Mouse (Mus musculus): ENCODE results near the gene Asah2. TPM values are rescaled to one million over a fixed set of nuclear protein-coding genes. Genes with fewer than 3 reads are reported as not detected.
"Not testable (repeated sequence)": the region's sequence is repeated elsewhere in the genome, so short reads cannot be mapped to it uniquely, and the experiment has no call there.

The Asah2 gene
- polyA plus RNA-seq, 1 experiment from 2014 or later: 1.0 TPM

DNA sequence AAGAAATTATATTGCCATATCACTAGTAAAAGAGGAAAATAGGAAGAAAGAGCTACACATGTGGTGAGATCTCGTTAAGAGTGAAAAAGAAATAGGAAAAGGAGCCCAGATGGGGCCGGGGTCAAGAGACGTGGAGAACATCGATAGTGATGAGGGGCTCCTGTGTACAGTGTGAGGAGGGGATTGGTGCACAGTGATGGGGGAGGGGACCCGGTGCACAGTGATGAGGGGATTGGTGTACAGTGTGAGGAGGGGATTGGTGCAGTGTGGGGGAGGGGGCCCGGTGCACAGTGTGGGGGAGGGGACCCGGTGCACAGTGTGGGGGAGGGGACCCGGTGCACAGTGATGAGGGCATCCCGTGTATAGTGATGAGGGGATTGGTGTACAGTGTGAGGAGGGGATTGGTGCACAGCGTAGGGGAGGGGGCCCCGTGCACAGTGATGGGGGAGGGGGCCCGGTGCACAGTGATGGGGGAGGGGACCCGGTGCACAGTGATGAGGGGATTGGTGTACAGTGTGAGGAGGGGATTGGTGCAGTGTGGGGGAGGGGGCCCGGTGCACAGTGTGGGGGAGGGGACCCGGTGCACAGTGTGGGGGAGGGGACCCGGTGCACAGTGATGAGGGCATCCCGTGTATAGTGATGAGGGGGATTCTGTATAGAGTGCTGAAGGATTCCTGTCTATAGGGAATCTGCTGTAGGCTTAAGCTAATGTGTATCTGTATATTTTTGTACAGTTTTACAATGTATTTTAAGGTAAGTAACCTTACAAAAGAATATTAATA is 23.9 kb upstream of the Asah2 start:
- H3K4me1 ChIP-seq (ENCODE audit: control insufficient read depth, insufficient read depth, low read length); DNase-seq (ENCODE audit: low spot score); H3K9ac ChIP-seq (ENCODE audit: low read length); ATAC-seq (ENCODE audit: insufficient read depth, low FRiP score, low TSS enrichment); H3K36me3 ChIP-seq (ENCODE audit: control insufficient read depth, insufficient read depth, low read length); H3K4me2 ChIP-seq (ENCODE audit: low read depth); H3K4me3 ChIP-seq (ENCODE audit: low read depth, low read length); H3K27me3 ChIP-seq (ENCODE audit: control insufficient read depth, insufficient read depth, low read length); H3K27ac ChIP-seq (ENCODE audit: low read depth, low read length); H3K9me3 ChIP-seq (ENCODE audit: control insufficient read depth, low read length): not testable (repeated sequence)
- 95% methylated on average over 14 of the region's 17 CpGs for WGBS

DNA sequence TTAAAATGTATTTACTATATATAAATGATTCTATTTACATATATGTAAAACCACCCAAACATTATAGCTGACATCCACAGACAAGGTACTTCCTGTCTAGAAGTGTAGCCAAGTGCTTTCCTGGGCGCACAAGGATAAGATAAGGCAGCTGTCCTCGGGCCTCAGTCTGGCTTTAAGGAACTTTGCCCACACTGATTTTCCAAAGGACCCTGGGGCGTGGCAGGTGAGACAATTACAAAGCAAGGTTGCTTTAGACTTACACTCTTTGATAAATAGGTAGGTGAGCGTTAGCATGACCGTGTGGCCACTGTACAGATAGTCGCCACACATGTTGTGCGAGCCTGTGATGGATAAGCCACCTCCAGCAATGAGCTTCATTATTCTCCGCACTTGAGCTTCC is 21.3 kb upstream of the Asah2 start:
- Histone ChIP-seq H3K9ac (ENCODE audit: low read length) (no peak overlapping the region), H3K36me3 (ENCODE audit: control insufficient read depth, insufficient read depth, low read length) (no peaks in the 10 kb centered on the region), H3K4me3 (ENCODE audit: low read depth, low read length) (no peak overlapping the region), H3K4me1 (ENCODE audit: control insufficient read depth, insufficient read depth, low read length) (no peaks in the 10 kb centered on the region), H3K4me2 (ENCODE audit: low read depth) (no peak overlapping the region), H3K27me3 (ENCODE audit: control insufficient read depth, insufficient read depth, low read length) (no peaks in the 10 kb centered on the region), H3K27ac (ENCODE audit: low read depth, low read length) (no peak overlapping the region), H3K9me3 (ENCODE audit: control insufficient read depth, low read length) (no peaks in the 10 kb centered on the region)
- 92% methylated on average over 8 of the region's 8 CpGs for WGBS
- DNase-seq (ENCODE audit: low spot score): no peak
- ATAC-seq (ENCODE audit: insufficient read depth, low FRiP score, low TSS enrichment): no peak

DNA sequence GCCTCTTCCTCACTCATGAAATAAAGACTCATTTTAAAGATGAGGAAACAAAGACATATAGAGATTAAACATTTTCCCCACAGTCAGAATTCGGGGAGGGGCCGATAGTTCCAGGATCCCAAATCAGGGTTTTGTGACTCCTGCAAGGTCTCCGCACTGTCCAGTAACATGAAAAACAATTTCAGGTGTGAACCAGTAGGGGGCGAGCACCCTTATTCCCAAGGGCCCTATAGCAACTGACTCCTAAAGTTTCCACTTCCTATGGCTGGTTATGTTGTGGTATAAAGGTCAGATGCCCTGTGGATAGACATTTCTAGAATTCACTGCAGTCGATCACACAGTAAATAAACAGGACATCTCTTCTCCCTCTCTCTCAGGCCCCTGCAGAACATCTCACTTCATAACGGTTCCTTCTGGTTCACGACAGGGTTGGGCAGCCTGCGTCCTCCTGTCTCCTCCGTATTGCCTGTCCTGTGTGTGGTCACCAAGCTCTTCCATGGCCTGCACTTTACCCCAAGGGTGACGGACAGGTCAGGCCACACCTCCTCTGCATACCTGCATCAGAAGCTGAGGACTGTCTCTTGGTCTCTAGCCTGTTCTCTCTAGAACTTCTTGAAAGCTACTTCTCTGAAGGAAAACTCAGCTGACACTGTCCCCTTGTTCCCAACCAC is 19.3 kb upstream of the Asah2 start:
- ATAC-seq (ENCODE audit: insufficient read depth, low FRiP score, low TSS enrichment): no peak
- no peak for DNase-seq (ENCODE audit: low spot score)

DNA sequence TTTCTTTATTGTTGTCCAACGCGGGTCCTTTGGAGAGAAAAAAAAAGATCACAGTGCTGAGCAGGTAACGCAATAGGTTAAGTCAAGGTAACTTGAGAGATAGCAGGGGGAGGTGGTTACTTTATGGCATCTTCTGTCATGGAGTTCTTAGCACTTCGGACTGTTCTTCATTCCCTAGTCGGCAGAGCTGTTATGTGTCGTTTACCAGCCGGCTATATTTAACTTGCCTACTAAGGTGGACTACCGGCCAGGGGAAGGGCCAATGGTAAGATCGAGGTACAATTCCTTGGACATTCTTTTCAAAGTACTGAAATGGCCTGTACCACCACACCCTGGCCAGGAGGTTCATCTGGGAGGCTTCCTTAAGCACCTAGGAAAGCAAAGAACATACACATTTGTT is 16.1 kb upstream of the Asah2 start:
- H3K27me3 ChIP-seq (ENCODE audit: control insufficient read depth, insufficient read depth, low read length): no peaks in the 10 kb centered on the region
- no peak for ATAC-seq (ENCODE audit: insufficient read depth, low FRiP score, low TSS enrichment)
- H3K9me3 ChIP-seq (ENCODE audit: control insufficient read depth, low read length): no peaks in the 10 kb centered on the region
- DNase-seq (ENCODE audit: low spot score): no peak
- no peak overlapping the region for H3K4me3 ChIP-seq (ENCODE audit: low read depth, low read length)
- no peak overlapping the region for H3K27ac ChIP-seq (ENCODE audit: low read depth, low read length)
- no peaks in the 10 kb centered on the region for H3K4me1 ChIP-seq (ENCODE audit: control insufficient read depth, insufficient read depth, low read length)
- H3K36me3 ChIP-seq (ENCODE audit: control insufficient read depth, insufficient read depth, low read length): no peaks in the 10 kb centered on the region
- H3K4me2 ChIP-seq (ENCODE audit: low read depth): no peak overlapping the region
- WGBS: 92% methylated on average over 9 of the region's 9 CpGs
- no peak overlapping the region for H3K9ac ChIP-seq (ENCODE audit: low read length)

More for the DNA sequence above, 19.3 kb upstream of the Asah2 start:
- Histone ChIP-seq H3K27ac (ENCODE audit: low read depth, low read length) (no peak overlapping the region), H3K9me3 (ENCODE audit: control insufficient read depth, low read length) (no peaks in the 10 kb centered on the region), H3K9ac (ENCODE audit: low read length) (no peak overlapping the region), H3K4me1 (ENCODE audit: control insufficient read depth, insufficient read depth, low read length) (no peaks in the 10 kb centered on the region), H3K4me3 (ENCODE audit: low read depth, low read length) (no peak overlapping the region), H3K4me2 (ENCODE audit: low read depth) (no peak overlapping the region), H3K36me3 (ENCODE audit: control insufficient read depth, insufficient read depth, low read length) (no peaks in the 10 kb centered on the region), H3K27me3 (ENCODE audit: control insufficient read depth, insufficient read depth, low read length) (no peaks in the 10 kb centered on the region)
- 77% methylated on average over 10 of the region's 10 CpGs for WGBS

DNA sequence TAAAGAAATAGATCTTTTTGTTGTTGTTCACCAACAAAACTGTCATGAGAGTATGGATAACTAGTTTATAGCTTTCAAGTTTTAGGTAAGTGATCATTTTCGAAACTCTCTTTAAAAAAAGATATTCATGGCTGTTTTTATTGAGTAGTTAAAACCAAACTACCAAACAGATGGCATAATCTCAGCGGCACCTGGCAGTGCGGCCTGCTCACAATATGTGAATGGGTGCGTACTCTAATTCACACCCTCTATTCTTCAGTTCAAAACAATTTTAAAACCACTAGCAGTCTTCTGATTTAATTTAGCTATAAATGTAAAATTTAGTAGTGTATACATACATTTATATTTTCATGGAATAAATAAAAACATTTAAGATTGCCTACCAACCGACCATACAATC is 15.2 kb upstream of the Asah2 start:
- no peak for DNase-seq (ENCODE audit: low spot score)
- no peak overlapping the region for H3K4me2 ChIP-seq (ENCODE audit: low read depth)
- 88% methylated on average over 5 of the region's 5 CpGs for WGBS
- H3K4me3 ChIP-seq (ENCODE audit: low read depth, low read length): no peak overlapping the region
- no peaks in the 10 kb centered on the region for H3K4me1 ChIP-seq (ENCODE audit: control insufficient read depth, insufficient read depth, low read length)
- H3K9ac ChIP-seq (ENCODE audit: low read length): no peak overlapping the region
- H3K9me3 ChIP-seq (ENCODE audit: control insufficient read depth, low read length): no peaks in the 10 kb centered on the region
- no peak for ATAC-seq (ENCODE audit: insufficient read depth, low FRiP score, low TSS enrichment)
- H3K27me3 ChIP-seq (ENCODE audit: control insufficient read depth, insufficient read depth, low read length): no peaks in the 10 kb centered on the region
- no peaks in the 10 kb centered on the region for H3K36me3 ChIP-seq (ENCODE audit: control insufficient read depth, insufficient read depth, low read length)
- H3K27ac ChIP-seq (ENCODE audit: low read depth, low read length): no peak overlapping the region

DNA sequence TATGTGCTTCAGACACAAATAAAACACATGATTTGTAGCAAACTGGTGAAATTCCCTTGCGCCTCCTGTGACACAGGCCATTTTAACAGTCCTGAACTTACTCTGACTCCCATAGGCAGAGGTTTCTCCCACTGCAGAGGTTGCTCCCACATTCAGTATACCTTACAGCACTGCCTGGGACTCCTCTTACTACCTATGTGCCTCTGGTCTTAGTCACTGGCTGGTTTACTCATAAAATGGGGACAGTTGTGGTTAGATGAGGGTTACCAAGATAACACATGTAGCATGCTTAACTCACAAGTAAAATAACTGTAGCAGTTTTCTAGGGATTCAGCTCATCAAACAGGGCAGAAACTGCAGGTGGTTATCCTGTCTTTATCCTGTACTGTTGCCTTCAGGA is 12.8 kb upstream of the Asah2 start:
- H3K9ac ChIP-seq (ENCODE audit: low read length): no peak overlapping the region
- no peak overlapping the region for H3K27ac ChIP-seq (ENCODE audit: low read depth, low read length)
- no peak for ATAC-seq (ENCODE audit: insufficient read depth, low FRiP score, low TSS enrichment)
- no peaks in the 10 kb centered on the region for H3K27me3 ChIP-seq (ENCODE audit: control insufficient read depth, insufficient read depth, low read length)
- no peaks in the 10 kb centered on the region for H3K36me3 ChIP-seq (ENCODE audit: control insufficient read depth, insufficient read depth, low read length)
- H3K4me3 ChIP-seq (ENCODE audit: low read depth, low read length): no peak overlapping the region
- 93% methylated on average over 1 of the region's 1 CpGs for WGBS
- no peak for DNase-seq (ENCODE audit: low spot score)
- no peak overlapping the region for H3K4me2 ChIP-seq (ENCODE audit: low read depth)
- H3K9me3 ChIP-seq (ENCODE audit: control insufficient read depth, low read length): no peaks in the 10 kb centered on the region
- H3K4me1 ChIP-seq (ENCODE audit: control insufficient read depth, insufficient read depth, low read length): no peaks in the 10 kb centered on the region

DNA sequence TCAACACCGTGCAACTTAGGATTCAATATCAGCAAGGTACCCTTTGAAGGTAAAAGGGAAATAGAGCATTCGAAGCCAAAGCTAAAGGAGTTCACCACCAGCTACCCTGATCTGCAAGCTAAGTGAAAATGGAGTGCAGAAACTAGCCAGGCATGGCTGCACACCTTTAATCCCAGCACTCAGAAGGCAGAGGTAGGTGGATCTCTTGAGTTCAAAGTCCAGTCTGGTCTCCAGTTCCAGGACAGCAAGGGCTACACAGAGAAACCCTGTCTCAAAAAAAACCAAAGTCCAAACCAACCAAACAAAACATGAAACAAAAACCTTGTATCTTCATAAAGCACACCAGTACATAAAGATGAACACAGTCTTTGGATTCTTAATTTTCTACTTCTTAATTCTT is 11.7 kb upstream of the Asah2 start:
- Histone ChIP-seq H3K9ac (ENCODE audit: low read length) (no peak overlapping the region), H3K4me3 (ENCODE audit: low read depth, low read length) (no peak overlapping the region), H3K27ac (ENCODE audit: low read depth, low read length) (no peak overlapping the region), H3K9me3 (ENCODE audit: control insufficient read depth, low read length) (no peaks in the 10 kb centered on the region), H3K4me2 (ENCODE audit: low read depth) (no peak overlapping the region), H3K36me3 (ENCODE audit: control insufficient read depth, insufficient read depth, low read length) (no peaks in the 10 kb centered on the region), H3K27me3 (ENCODE audit: control insufficient read depth, insufficient read depth, low read length) (no peaks in the 10 kb centered on the region), H3K4me1 (ENCODE audit: control insufficient read depth, insufficient read depth, low read length) (no peaks in the 10 kb centered on the region)
- 84% methylated on average over 2 of the region's 2 CpGs for whole genome bisulfite sequencing
- DNase-seq (ENCODE audit: low spot score): no peak
- ATAC-seq (ENCODE audit: insufficient read depth, low FRiP score, low TSS enrichment): no peak

DNA sequence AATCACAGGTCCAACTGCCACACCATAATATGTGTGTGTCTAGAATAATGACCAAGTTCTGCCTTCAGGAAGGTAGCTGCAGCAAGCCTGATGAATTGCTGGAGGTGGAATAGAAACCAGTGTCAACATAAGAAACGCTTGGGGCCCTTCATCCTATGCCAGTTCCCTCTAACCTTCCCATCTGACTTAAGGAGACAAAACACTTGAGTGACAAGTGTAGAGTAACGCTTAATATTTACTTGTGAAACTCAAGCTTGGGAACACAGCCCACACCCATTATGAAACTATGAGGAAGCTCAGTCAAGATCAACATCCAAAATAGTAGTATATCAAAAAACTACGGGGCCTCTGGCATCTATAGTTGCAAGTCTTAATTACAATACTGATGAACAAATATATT is 10.5 kb upstream of the Asah2 start:
- Histone ChIP-seq H3K9ac (ENCODE audit: low read length) (no peak overlapping the region), H3K27me3 (ENCODE audit: control insufficient read depth, insufficient read depth, low read length) (no peaks in the 10 kb centered on the region), H3K36me3 (ENCODE audit: control insufficient read depth, insufficient read depth, low read length) (no peaks in the 10 kb centered on the region), H3K4me2 (ENCODE audit: low read depth) (no peak overlapping the region), H3K9me3 (ENCODE audit: control insufficient read depth, low read length) (no peaks in the 10 kb centered on the region), H3K4me3 (ENCODE audit: low read depth, low read length) (no peak overlapping the region), H3K27ac (ENCODE audit: low read depth, low read length) (no peak overlapping the region), H3K4me1 (ENCODE audit: control insufficient read depth, insufficient read depth, low read length) (no peaks in the 10 kb centered on the region)
- 84% methylated on average over 3 of the region's 3 CpGs for WGBS
- ATAC-seq (ENCODE audit: insufficient read depth, low FRiP score, low TSS enrichment): no peak
- DNase-seq (ENCODE audit: low spot score): no peak

DNA sequence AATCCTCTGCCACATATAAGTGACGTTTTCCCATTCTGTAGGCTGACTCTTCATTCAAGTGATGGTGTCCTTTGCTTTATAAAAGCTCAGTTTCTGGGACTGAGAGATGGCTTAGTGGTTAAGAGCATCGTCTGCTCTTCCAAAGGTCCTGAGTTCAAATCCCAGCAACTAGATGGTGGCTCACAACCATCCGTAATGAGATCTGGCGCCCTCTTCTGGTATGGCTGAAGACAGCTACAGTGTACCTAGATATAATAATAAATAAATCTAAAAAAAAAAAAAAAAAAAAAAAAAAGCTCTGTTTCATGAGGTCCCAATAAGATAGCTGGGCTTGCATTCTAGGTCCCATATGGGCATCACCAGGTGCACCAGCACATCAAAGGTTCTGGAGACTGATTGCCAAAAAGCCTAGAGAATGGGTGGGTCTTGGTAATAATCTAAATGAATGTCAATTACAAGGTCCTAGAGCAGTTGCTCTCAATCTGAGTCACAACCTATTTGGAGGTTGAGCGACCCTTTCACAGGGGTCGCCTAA is 9.5 kb upstream of the Asah2 start:
- H3K27ac ChIP-seq (ENCODE audit: low read depth, low read length): no peak overlapping the region
- 82% methylated on average over 6 of the region's 6 CpGs for WGBS
- H3K4me2 ChIP-seq (ENCODE audit: low read depth): no peak overlapping the region
- no peak overlapping the region for H3K9ac ChIP-seq (ENCODE audit: low read length)
- no peak overlapping the region for H3K4me3 ChIP-seq (ENCODE audit: low read depth, low read length)
- DNase-seq (ENCODE audit: low spot score): no peak
- H3K36me3 ChIP-seq (ENCODE audit: control insufficient read depth, insufficient read depth, low read length): no peaks in the 10 kb centered on the region
- H3K27me3 ChIP-seq (ENCODE audit: control insufficient read depth, insufficient read depth, low read length): no peaks in the 10 kb centered on the region
- no peaks in the 10 kb centered on the region for H3K4me1 ChIP-seq (ENCODE audit: control insufficient read depth, insufficient read depth, low read length)
- no peaks in the 10 kb centered on the region for H3K9me3 ChIP-seq (ENCODE audit: control insufficient read depth, low read length)
- no peak for ATAC-seq (ENCODE audit: insufficient read depth, low FRiP score, low TSS enrichment)
